Mouse (Mus musculus): ENCODE data around the gene Med13l.

DNA sequence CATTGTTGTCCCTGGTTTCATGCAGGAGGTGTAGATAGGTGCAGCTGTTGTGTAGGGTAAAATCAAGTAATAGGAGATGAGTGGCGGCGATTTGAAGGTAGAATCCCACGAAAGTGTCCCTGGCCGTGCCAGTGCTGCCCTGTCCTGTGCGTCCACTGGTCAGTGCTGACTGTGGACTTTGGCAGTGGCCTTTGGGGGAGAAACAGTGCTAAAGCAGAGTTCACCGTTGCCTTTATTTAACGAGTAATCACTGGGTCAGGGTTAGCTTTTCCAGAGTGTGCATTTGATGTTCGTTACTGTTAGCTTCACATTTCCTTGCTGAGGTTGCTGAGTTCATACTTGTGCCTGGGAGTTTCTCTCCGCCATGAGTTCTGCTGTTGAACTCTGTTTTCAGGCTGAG lies 133.5 kb downstream of the Med13l start:
- TF ChIP-seq GATA1 (IDR thresholded peaks at IDR 0.05; ENCODE audit: low read length) (no peak), TAL1 (IDR thresholded peaks at IDR 0.05; ENCODE audit: low read length) (no peak)

Data from erythroblast, embryonic 14.5 days (primary cell).